Mouse (Mus musculus): ENCODE data around the gene Gas7. TPM values are rescaled to one million over a fixed set of nuclear protein-coding genes. Genes with fewer than 3 reads are reported as not detected.
A peak's percentile ranks its signal among the peaks of the same experiment; 100 is the strongest.

The Gas7 gene
- 100 to 1,000 TPM; 398 to 444 TPM for total RNA-seq (2021)

DNA sequence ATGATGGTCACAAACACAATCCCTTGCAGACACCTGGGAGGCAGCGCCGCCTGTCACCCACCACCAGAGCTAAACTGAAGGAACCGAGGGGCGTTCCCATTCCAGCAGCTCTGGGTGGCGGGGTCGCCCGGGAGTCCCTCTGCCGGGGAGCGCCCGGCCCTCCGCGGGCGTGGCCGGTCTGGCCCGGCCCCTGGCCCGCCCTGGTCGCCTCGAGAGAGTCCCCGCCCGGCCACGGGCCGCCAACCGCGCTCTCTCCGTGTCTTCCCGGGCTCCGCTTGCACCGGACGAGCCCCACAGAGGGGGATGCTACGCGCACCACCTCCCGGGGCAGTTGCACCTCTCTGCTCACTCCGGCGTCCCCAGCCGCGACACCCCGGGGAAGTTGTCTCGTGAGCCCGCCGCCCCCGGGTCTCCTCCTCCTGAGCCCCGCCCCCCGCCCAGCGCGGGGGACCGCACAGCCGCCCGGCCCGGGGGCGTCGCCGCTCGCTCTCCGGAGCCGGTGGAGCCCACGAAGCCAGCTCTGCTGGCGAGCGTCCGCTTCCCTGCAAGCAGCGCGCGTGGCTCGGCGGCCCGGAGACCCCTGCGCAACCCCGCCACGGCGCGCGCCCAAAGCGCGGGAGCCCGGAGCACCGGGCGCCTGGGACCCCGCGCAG is at the start of gene Gas7:
Gene Gas7, plus strand, starts transcription at position 564 of the 653 bp plus-strand sequence.
- DNase-seq, result peak; percentile 27 to 32

GRCm38 (mm10) chr11:67414346-67414940 is 40.8 kb upstream of the Gas7 start:
- no peak for DNase-seq

DNA sequence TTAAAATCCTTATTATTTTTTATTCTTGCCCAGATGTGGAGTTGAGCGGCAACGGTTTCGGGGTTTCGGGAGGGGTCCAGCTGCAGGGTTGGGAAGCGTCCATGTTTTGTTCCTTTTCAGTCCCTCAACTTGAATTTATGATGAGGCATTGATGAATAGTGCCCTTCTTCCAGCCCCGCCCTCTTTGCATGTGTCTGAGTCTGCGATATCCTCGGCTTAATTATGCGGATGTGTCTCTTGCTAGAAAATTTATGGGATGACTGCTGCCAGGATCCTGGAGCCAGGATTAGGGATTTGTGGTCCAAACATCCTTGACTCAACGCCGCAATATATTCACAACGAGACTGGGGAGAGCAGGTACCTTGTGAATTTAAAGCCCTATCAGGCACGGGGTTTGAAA is 31.7 kb upstream of the Gas7 start:
- DNase-seq, result no peak

GRCm38 (mm10) chr11:67428196-67428595 is 27.0 kb upstream of the Gas7 start:
- peak; percentile 38 for DNase-seq

DNA sequence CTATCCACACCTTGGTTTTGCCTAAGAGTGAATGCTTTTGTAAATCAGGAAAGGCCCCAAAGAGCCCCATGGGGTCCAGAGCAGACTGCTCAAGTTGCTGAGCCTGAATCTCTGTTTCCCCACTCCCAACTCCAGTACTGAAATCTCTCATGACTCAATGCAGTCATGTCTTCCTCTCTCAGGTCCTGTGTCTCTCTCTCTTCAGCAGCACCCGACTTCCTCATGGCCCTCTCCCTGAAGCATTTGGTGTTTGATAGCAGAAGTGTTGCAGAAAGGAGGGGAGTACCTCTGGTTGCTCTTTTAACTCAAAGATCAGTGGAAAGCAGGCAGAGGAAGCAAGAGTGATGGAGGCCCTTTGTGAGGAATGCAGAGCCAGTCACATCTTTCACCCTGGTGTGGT is 25.4 kb upstream of the Gas7 start:
- no peak for DNase-seq

GRCm38 (mm10) chr11:67431116-67431645 is 24.1 kb upstream of the Gas7 start:
- no peak for DNase-seq

GRCm38 (mm10) chr11:67431864-67432263 is 23.4 kb upstream of the Gas7 start:
- no peak for DNase-seq

GRCm38 (mm10) chr11:67433763-67434162 is 21.5 kb upstream of the Gas7 start:
- DNase-seq, result no peak

GRCm38 (mm10) chr11:67438746-67439145 is 16.5 kb upstream of the Gas7 start:
- no peak for DNase-seq

GRCm38 (mm10) chr11:67445058-67445825 is 10.0 kb upstream of the Gas7 start:
- no peak for DNase-seq

DNA sequence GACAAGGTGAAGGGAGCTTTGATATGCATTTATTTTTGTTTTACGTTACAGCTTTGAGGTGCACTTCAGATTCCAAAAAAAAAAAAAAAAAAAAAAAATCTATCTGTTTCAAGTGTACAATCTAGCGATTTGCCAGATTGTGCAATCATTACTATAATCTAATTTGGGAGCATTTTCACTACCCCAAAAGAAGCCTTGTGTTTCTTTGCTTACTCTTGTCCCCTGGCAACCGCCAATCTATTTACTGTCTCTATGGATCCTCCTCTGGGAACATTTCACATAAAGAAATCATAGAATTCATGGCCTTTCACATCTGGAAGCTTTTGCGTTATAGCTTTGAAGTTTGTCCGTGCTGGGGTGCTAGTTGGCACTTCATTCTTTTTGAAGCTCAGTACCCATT is 3.7 kb upstream of the Gas7 start:
- DNase-seq, result no peak

GRCm38 (mm10) chr11:67455527-67455981 is 317 bp downstream of the Gas7 start:
- no peak for DNase-seq

GRCm38 (mm10) chr11:67456029-67456428 is 792 bp downstream of the Gas7 start:
- peak in 1 of 2 experiments; percentile 19 for DNase-seq

GRCm38 (mm10) chr11:67458171-67458570 is 2.9 kb downstream of the Gas7 start:
- DNase-seq, result no peak

- no peak for DNase-seq
These were observed 11.9 kb downstream of the Gas7 start for GRCm38 (mm10) chr11:67467132-67467531.

GRCm38 (mm10) chr11:67468846-67469245 is 13.6 kb downstream of the Gas7 start:
- no peak for DNase-seq

- DNase-seq, result no peak
These were observed 19.4 kb downstream of the Gas7 start for GRCm38 (mm10) chr11:67474590-67474989.

DNA sequence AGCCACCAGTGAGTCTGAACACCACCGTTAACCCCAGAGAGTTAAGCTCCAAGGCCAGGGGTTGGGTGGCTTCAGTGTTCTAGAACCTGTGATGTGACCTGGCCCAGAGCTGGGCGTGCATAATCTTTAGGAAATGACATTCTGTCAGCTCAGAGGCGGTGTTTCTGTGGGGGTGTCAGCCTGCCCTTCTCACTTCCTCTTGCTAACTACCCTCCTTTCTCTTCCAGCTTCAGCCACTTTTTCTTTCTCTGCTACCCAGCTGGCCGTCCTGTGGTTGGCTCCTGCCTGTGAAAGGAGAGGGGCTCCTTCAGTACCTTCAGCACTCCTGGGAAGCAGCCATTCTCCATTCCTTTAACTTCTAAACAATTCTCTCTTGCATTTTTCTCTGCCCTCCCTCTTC is 24.3 kb downstream of the Gas7 start:
- no peak for DNase-seq

DNA sequence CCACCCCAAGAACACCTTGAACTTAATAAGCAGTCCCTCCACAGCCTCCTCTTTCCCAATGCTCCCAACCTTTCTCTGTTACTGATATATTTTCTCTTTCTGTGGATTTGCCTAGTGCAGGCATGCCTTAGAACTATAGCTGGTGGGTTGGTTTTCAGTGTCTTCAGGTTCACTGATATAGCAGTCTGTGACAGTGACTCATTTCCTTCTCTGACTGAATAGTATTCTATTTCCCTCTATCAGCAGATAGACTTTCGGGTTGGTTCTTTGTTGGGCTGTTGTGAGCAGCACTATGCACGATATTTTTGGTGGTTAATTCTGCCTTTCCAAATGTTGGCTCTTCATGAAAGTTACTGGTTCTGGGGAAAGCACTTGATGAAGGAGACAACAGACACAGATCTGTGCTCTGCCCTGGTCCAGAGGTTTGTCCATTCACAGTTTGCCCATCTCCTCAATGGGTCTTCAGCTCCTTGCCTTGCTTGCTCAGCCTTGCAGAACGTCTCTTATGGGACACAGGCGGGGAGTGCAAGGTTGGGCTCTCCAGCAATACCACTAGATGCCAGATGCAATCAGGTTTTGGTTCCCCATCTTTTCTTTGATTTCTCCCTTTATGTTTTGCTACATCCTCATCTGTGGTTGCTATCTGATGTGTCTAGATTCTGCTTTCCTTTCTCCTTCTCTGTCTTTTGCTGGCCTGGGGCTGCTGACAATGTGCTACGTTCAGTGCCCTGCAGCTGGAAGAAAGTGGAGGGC is 25.1 kb downstream of the Gas7 start:
- DNase-seq, result no peak

GRCm38 (mm10) chr11:67481691-67482090 is 26.5 kb downstream of the Gas7 start:
- no peak for DNase-seq

DNA sequence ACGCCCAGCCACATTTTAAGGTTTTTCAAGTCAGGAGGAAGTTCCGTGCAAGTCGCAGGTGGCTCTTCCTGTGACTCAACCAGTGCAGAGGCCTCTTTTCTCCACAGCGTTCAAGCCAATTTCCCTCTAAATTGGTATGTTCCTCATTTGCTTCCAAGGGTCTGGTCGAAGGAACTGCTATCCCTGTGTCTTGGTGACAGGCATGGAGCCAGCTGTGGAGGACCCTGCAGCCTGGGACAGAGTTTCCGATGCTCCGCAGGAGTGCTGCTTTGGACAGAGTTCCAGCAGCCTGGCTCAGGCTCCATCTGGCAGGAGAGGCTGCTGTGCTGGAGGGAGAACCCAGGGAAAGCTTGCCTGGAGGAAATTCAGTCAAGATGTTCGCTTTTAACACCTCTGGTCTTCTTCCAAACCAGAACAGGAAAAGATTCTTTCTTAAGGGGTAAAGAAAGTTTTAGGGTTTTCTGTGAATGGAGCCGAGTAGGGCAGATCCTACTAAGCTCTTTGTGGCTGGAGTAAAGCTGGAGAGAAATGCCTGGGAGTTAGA is 27.1 kb downstream of the Gas7 start:
- peak; percentile 37 to 42 for DNase-seq

DNA sequence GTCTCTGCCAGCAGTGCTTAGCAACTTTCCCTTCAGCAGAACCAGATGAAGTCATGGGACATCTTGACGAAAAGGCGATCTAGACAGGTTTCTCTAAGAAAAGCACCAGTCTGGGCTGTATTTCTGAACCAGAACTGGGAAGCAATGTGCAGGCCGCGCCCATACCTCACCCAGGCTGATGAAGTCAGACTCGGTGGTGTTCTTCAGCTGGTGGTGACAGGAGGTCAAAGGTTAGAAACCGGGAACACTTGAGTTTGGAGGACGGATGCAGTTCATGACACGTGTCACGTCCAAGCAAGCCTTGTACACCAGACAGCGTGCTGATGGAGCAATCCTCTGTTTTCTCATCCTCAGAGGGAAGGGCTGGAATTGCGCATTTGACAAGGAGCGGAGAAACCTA is 32.9 kb downstream of the Gas7 start:
- DNase-seq, result no peak
